8 mouse cellular contexts compared by ENCODE assay signal in genomic region chr9:72275101-72275978, GRCm38 (mm10). TPM values are rescaled to one million over a fixed set of nuclear protein-coding genes. Genes with fewer than 3 reads are reported as not detected.
DNase-seq lines count a peak whose midpoint lies in the region; ATAC-seq and TF ChIP-seq lines count a peak whose summit lies in the region.

No protein-coding gene starts in this region.

- no peaks in the 10 kb centered on the region for H3K36me3 ChIP-seq in intestine, postnatal 0 days (ENCODE audit: control insufficient read depth, insufficient read depth)
- peaks cover 20% of the 10 kb centered on the region for H3K36me3 ChIP-seq in midbrain, embryonic 10.5 days

- WGBS in intestine, postnatal 0 days: under 1% methylated on average over 53 of the region's 70 CpGs
- WGBS in midbrain, embryonic 10.5 days: 4% methylated on average over 60 of the region's 70 CpGs

- ATAC-seq in granulocyte monocyte progenitor cell, adult 5-6 weeks (replicated peaks; ENCODE audit: poor library complexity, severe bottlenecking): peak; percentile 47
- peak; percentile 86 for ATAC-seq in intestine, postnatal 0 days

- no peak for TF ChIP-seq CTCF in intestine, postnatal 0 days (IDR thresholded peaks at IDR 0.05; ENCODE audit: low read depth)

- peak; percentile 37 for DNase-seq in urinary bladder, postnatal 14 days (ENCODE audit: low spot score)
- no peak for DNase-seq in urinary bladder, postnatal 10 days (ENCODE audit: low spot score)
- DNase-seq in embryo, embryonic 11.5 days (ENCODE audit: low read depth, low spot score): peak; percentile 42
- peak; percentile 70 to 74 for DNase-seq in left cerebral cortex, postnatal 36 days (ENCODE audit: low spot score in 2 of 2)
- peak; percentile 71 for DNase-seq in midbrain, embryonic 10.5 days (ENCODE audit: low spot score)
- peak; percentile 27 for DNase-seq in skeletal muscle tissue, adult 2 months (ENCODE audit: low read depth, low spot score)

- no peaks in the 10 kb centered on the region for H3K9me3 ChIP-seq in intestine, postnatal 0 days (ENCODE audit: control insufficient read depth)
- peaks cover 22% of the 10 kb centered on the region for H3K9me3 ChIP-seq in midbrain, embryonic 10.5 days (replicated peaks)

- intact Hi-C loops in left cerebral cortex, postnatal 36 days (cut with DNase I): loop anchor here (2.0 to 10.0 kb wide), 3 partner anchors 129 to 165 kb away; partner anchors contain the start of gene Tcf12

- H3K27me3 ChIP-seq in intestine, postnatal 0 days (replicated peaks; ENCODE audit: control insufficient read depth, insufficient read depth, low read length): no peaks in the 10 kb centered on the region
- peaks cover 14% of the 10 kb centered on the region for H3K27me3 ChIP-seq in midbrain, embryonic 10.5 days (ENCODE audit: low read depth, poor library complexity, severe bottlenecking)

- peak overlapping the region; percentile 77 for H3K4me2 ChIP-seq in intestine, postnatal 0 days (replicated peaks; ENCODE audit: low read depth)

- H3K4me3 ChIP-seq in intestine, postnatal 0 days (ENCODE audit: low read depth, low read length): peak overlapping the region; percentile 69
- H3K4me3 ChIP-seq in midbrain, embryonic 10.5 days: peak overlapping the region; percentile 79

- H3K4me1 ChIP-seq in intestine, postnatal 0 days (replicated peaks; ENCODE audit: control insufficient read depth, insufficient read depth, low read length): no peaks in the 10 kb centered on the region; the same call in 1 of the 2 replicates
- peaks cover 18% of the 10 kb centered on the region for H3K4me1 ChIP-seq in midbrain, embryonic 10.5 days

- H3K27ac ChIP-seq in intestine, postnatal 0 days (ENCODE audit: low read depth, low read length): peak overlapping the region; percentile 99
- H3K27ac ChIP-seq in midbrain, embryonic 10.5 days (replicated peaks): peak overlapping the region; percentile 99

- H3K9ac ChIP-seq in intestine, postnatal 0 days (ENCODE audit: low read depth, low read length): peak overlapping the region; percentile 97

RNA-seq across cellular contexts. Expression of gene Zfp280d, which starts 0.7 kb away (rescaled TPM):
- 46.4 and 78.8 TPM in 2 replicates for total RNA-seq in granulocyte monocyte progenitor cell, adult 5-6 weeks (2014; fragmentation: Nextera tagmentation)
- total RNA-seq in granulocyte monocyte progenitor cell, adult 5-6 weeks (2017): 48.8 and 50.6 TPM in 2 replicates
- 11.5 and 14.3 TPM in 2 replicates for polyA plus RNA-seq in intestine, postnatal 0 days (2015; fragmentation: Nextera tagmentation; extraction: Ambion mirVana)
- 10 to 100 TPM; 40.5 to 67.5 TPM for total RNA-seq in left cerebral cortex, postnatal 36 days (2021)
- polyA plus RNA-seq in midbrain, embryonic 10.5 days (2016; fragmentation: Nextera tagmentation; extraction: Ambion mirVana): 47.4 and 51.1 TPM in 2 replicates
